Mouse (Mus musculus) right cerebral cortex, postnatal 25 days (tissue): ENCODE measurements around the gene Gse1.

Source experiments
- DNase-seq: peaks from one replicate; pipeline ENCODE4 v3.0.0; 2022

The Gse1 gene

DNA sequence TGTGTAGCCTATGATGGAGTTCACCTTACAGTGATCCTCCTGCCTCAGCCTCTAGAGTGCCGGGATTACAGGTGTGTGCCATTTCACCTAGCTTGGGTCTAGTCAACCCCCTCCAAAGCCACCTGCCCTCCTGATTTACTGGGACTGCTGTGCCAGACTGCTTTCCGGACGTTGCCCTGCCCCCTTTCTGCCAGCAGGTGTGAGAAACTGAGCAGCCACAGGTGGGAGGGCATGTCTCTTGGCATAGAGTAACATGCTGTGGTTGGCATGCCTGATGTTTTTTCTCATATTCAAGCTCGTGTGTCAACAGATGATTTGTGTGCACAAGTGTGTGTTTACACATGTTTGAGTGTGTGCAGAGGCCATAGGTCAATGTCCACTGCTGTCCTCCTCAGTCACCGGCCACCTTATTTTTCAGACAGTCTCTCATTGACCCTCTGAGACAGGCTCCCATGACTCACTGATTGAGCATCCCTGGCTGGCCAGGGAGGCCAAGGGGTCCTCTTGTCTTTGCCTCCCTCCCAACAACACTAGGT is 15.7 kb downstream of the Gse1 start:
- DNase-seq = no peak

GRCm38 (mm10) chr8:120244553-120244952 is 16.3 kb downstream of the Gse1 start:
- DNase-seq = no peak

GRCm38 (mm10) chr8:120247618-120248017 is 19.4 kb downstream of the Gse1 start:
- no peak for DNase-seq

DNA sequence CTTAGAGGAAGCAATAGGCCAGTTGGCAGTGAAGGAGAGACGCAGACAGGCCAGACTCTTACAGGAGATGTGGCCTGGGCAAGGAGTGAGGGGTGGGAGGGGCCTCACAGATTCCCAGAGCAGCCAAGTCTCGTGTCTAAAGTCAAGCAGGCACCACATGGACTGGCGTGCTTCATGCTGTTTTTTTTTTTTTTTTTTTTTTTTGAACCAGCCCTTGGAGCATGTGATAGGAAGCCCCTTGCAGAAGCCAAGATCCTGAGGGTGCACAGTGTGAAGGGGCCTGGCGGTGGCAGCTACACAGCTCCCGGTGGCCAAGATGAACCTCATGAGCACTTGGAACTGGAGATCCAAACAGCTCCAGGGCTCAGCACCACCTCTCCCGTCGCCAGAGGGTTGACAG is 19.8 kb downstream of the Gse1 start:
- no peak for DNase-seq

DNA sequence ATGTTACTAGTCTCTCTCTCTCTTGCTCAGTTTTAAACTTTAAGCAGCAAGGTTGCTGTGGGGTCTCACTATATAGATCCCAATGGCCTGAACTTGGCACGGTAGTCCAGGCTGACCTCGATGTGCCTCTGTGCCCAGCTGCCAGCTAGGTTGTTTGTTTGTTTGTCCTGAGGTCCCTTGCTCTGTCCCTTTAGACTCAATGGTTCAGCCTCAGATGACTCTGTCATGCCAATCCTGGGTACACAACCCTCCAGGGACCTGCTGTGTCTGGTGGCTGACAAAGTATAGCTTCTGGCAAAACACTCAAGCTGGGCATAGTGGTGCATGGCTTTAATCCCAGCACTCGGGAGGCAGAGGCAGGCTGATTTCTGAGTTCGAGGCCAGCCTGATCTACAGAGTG is 20.2 kb downstream of the Gse1 start:
- DNase-seq = no peak

GRCm38 (mm10) chr8:120249800-120250336 is 21.6 kb downstream of the Gse1 start:
- DNase-seq = no peak

DNA sequence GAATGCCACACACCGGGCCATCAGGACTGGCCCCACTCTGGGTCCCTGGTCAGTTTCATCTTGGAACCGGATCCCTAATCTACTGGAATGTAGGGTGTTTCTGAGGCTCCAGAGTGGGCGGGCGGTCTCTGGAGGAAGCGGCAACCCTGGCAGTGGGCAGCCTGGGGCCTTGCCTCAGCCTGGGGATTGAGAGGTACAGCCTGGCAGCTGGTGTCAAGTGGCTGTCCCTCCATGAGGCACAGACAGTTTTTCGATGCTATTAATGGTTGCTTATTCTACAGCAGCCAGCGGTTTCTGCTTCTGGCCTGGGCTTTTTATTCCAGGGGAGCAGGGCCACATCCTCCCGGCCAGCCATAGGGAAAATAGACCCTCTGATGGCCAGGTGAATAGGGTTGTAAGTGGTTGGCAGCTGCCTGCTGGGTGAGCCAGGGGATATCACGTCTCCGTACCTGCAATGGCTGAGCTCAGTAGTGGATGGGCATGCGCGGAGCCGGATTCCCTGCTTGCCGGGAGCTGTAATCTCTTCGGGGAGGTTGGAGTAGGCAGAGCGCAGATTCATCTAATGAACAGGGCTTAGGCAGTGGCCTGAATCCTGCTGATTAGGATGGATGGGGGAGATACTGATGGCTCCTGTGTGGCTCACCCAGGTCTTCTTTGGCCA is 22.6 kb downstream of the Gse1 start:
- peak; percentile 27 for DNase-seq

GRCm38 (mm10) chr8:120251411-120252035 is 23.3 kb downstream of the Gse1 start:
- peak; percentile 25 for DNase-seq

DNA sequence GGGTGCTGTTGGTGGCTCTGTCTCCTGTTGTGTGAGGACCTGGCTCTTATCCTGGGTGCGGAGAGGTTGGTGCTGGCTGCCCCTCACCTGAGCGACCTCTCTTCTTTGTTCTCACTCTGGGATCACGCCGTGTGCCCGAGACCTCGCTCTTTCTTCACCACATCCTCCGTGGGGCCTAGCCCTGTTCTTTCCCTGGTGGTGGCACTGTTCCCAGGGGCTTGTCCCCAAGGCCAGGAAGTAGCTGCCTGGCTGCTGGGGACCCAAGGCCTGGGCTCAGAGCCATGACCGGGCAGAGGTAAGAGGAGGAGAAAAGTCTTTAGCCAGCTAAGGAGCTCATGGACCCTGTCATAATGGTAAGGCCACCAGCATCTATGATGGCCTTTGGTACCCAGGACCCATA is 25.4 kb downstream of the Gse1 start:
- DNase-seq = no peak

DNA sequence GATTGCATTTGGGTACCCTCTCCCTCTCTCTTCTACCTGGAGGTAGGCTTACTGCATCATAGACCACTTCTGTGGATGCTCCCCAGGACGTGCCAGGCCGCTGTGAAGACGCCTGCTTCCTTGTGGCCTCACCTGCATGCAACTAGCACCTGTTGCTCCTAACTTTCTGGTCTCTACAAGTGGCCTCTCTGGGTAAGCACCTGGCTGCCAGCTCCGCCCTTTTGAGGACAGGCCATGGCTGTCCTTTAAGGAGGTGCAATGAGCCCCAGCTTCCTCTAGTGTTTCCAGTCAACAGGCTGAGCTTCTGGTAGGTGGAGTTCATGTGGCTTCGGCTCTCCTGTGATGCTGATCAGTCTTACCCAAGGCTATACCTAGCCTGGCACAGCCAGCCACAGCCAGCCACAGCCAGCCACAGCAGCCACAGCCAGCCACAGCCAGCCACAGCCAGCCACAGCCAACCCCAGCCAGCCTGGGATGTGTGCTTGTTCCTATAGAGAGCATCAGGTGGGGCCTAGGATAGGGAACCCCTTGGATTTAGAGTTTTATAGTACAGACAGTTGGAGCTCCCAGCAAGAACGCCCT is 27.2 kb downstream of the Gse1 start:
- DNase-seq = no peak

- DNase-seq = no peak
Measured at GRCm38 (mm10) chr8:120256958-120257357, 28.7 kb downstream of the Gse1 start.

DNA sequence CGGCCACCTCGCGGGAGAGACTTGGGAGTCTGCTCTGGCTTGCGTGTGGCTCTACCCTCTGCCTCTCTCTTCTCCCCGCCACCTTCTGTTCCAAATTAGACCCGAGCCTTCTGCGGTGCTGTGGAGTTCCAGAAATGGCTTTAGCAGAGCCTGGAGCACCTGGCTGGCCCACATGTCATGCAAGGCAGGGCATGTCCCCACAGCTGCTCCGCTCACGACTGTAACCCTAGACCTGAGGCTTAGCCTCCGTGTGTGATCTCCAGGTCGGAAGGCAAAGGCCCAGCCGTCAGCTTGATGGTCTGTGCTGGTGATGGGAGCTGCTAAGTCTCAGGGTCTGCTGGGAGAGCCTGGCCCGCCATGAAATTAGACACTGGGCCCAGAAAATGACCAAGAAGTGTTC is 30.9 kb downstream of the Gse1 start:
- no peak for DNase-seq

GRCm38 (mm10) chr8:120260677-120261076 is 32.4 kb downstream of the Gse1 start:
- DNase-seq = no peak

- no peak for DNase-seq
Measured at GRCm38 (mm10) chr8:120261338-120262120, 33.3 kb downstream of the Gse1 start.

DNA sequence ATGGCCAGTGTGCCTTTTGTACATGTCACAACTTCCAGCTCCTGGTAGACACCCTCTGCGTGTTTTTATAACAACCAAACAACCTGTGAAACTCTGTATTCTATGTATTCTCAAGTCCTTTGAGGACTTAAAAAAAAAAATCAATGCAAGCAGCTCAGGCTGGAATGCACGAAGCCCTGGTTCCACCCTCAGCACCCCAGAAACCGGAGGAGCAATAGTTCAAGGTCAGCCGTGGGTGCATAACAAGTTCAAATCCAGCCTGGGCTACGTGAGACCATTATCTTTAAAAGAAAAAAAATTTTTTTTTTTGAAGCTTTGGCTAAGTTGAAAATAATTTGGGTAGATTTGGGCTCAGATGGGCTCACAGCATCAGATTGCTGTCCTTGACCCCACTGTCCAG is 35.6 kb downstream of the Gse1 start:
- DNase-seq = no peak

DNA sequence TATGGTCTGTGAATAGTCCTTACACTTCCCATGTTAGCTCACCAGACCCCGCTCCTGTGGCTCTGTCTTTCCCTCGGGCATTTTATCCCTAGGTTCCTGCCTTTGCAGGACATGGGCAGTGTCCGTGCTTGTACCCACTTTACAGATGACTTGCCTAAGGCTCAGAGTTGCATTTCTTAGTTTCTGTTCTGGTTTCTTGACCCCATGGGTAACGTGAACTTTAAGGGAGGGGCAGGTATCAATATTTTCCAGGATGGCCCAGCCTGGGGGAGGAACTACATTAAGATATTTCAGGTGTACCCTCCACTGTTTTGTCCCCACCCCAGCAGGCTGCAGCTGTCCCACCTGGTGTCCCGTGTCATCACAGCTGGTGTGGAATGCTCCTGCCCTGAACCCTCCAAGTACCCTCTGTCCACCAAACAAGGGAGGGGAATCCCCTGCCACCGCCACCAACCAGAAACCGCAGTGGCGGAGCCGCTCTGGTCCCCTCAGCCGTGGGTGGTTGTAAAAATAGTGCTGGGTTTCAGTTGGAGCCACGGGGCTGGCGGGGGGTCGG is 36.2 kb downstream of the Gse1 start:
- DNase-seq = no peak

DNA sequence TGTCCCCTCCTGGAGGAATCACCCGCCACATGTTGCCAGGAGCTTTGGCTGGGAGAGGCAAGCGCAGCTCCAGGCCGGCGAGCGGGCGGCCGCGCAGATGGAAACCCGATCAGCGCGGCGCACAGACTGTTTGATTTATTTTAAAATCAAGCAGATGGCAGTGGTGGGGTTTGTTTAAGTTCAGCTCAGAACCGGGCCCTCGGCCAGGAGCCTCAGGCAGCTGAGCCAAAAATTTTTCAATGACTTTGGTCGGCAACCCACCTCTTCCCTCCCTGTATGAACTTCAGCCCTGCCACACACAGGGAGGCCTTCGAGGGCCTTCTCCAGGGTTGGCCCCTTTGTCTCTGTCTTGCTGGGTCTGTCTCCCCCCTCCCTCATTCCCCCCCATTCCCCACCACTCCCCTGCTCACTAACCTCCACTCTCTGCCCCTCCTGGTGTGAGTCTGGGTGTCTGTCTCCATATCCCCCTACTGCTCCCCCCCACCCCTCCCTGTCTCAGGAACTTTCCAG is 36.7 kb downstream of the Gse1 start:
- DNase-seq = peak; percentile 88

DNA sequence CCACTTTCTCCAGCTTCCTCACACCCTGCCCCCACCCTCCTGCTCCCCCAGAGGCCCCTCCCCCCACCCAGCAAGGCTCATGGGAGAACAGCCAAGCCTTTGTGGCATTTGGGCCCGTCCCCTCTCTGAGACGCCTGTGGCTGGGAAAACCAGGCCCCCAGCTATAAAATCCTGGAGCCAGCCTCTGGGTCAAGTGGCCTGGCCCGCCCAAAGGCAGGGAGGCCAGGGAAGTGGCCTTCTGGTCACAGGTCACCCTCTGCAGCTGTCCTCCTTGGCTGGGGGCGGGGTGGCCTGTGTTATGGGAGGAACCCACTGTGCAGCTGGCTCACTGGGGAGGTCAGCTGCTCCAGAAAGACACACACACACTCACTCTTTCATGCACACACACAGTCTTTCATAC is 37.2 kb downstream of the Gse1 start:
- DNase-seq = no peak

DNA sequence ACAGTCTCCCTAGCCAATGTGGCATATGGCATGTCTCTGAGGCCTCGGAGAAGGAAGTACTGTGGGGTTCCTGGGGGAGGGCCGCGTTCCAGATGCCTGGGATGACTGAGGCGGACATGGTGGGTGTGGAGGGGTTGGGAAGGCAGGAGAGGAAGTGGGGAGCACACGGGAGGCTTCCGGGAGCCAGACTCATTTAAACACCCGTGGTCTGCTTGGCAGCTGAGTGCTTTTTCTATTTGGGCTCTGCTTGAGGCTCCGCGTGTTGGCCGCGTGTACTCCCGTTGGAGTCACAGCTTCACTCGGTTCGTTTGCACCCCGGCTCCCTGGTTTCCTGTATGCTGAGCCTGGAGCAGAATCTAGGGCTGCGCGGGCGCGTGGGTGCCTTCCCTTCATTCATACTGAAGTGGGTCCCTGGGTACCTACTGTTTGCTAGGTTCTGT is 40.3 kb downstream of the Gse1 start:
- no peak for DNase-seq

DNA sequence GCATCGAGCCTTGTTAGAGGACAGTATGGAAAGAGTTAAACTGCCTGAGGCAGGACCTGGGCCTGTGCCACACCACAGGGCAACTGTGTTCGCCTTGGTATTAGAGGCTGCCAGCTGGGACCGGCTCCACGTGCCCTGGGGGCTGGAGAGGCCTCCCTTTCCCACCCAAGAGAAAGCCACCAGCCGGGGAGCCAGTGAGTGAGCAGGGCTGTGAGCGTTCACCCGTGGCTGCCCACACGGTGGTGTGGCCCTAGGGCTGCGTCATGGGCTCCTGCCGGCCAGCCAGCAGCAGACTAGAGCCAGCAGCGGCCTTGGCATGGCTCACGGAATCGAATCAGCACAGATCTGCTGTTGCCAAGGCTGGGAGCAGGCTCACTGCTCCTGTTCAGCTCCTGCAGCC is 42.2 kb downstream of the Gse1 start:
- no peak for DNase-seq

GRCm38 (mm10) chr8:120273430-120273829 is 45.2 kb downstream of the Gse1 start:
- DNase-seq = no peak

- no peak for DNase-seq
Measured at GRCm38 (mm10) chr8:120276051-120276890, 48.0 kb downstream of the Gse1 start.
